Mouse (Mus musculus): ENCODE data around the gene Mbl2. TPM values are rescaled to one million over a fixed set of nuclear protein-coding genes. Genes with fewer than 3 reads are reported as not detected.

Gene Mbl2
- polyA plus RNA-seq (2012; rRNA removed; ENCODE audit: low replicate concordance), result 0.15 TPM in 1 of 2 replicates, not detected in the other

DNA sequence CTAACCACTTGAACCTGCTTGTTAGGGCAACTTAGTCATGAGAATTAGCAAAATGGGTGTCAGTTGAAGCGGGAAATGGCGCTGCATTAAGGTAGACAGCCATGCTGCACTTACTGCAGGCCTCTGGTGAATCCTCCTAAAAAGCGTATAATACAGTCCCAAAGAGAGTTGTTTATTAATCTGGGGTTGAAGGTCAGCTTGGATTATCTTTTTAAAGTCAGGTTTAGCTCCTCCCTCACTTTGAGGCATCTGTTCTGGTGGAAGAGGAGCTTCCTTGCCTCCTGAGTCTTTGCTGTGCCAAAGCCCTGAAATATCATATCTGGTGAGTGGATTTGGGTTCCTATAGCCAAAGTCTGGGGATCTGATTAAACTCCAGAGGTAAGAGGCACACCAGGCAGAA, at the start of gene Mbl2:
Mbl2 (plus strand) TSS at position 252 of the 400 bp plus-strand sequence.

Other genes starting within 250 kb of the Mbl2 start
- gene Trpd52l3, start 229.2 kb upstream of the Mbl2 start, polyA plus RNA-seq (2012; rRNA removed; ENCODE audit: low replicate concordance), result not detected in 2 replicates
- gene Uhrf2, start 202.4 kb upstream of the Mbl2 start, polyA plus RNA-seq (2012; rRNA removed; ENCODE audit: low replicate concordance), result 32.6 and 67.9 TPM in 2 replicates
- 0.47 and 0.73 TPM in 2 replicates for gene Gldc, start 57.5 kb upstream of the Mbl2 start, polyA plus RNA-seq (2012; rRNA removed; ENCODE audit: low replicate concordance)

Data from subcutaneous adipose tissue, adult 2 months (tissue).